Mouse (Mus musculus): ENCODE measurements at regions not wholly inside any gene's neighbourhood (a gene's known extent, or its start where the extent isn't known, plus 50 kb on each side); places are given as distances from the start of the nearest gene placed in this dataset.
A peak's percentile ranks its signal among the peaks of the same experiment; 100 is the strongest.

GRCm38 (mm10) chr12:28380203-28380602 is 172.0 kb downstream of the Dcdc2c start:
- no peak for DNase-seq

DNA sequence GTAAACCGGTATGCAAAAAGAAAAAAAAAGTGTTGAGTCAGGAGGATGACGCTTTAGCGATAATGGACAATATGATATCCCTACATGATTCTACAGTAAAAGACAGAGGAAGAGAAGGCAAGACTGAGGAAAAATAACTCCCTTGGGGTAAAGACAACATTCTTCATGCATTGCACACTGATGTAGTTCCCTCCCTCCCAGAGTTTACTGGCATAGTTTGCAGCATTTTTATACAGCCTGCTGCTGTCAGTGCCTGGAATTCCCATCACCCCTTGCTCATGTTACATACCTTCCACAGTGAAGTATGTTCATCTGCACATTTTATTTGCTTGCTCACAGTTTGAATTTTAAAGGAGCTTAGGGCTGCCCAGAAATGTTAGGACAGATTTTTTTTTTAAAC is 174.2 kb downstream of the Dcdc2c start:
- no peak for DNase-seq

DNA sequence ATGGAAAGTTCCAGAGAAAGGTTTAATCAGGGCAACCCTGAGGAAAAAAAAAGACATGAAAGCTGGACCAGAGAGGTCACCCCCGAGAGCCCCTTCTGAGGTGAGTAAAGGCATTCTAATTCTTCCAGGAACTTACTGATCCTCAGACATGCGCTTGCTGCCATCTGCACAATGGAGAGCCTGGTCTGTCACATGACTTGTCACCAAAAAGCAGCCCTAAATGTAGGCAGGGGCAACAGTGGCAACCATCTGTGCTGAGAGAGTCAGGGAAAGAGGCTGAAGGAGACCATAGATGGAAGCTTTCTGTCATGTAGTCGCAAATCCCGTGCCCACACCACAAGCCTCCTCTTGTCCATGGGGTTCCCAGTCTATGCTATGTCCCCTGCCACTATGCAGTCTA is 174.8 kb downstream of the Dcdc2c start:
- DNase-seq: no peak

DNA sequence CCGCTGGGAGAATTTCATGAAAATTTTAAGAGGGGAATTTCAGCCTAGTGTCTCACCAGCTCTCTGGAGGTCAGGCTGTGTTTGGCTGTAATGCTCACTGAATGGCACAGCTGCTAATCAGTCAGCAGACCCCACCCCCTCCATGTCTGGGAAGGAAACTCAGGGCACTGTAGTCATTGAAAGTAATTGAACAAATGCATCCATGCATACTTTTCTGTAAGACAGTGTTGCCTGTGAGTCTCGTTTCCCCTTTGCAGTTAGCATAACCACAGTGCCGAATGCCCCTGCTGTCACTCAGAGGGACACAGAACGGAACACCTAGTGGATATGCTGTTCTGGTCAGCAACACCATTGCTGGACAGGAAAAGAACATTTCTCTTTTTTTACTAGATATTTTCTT is 175.4 kb downstream of the Dcdc2c start:
- no peak for DNase-seq

- DNase-seq: no peak
Observed at GRCm38 (mm10) chr12:28365304-28365703, 186.9 kb downstream of the Dcdc2c start.

GRCm38 (mm10) chr12:28358737-28359333 is 193.4 kb downstream of the Dcdc2c start:
- DNase-seq: peak; percentile 4

DNA sequence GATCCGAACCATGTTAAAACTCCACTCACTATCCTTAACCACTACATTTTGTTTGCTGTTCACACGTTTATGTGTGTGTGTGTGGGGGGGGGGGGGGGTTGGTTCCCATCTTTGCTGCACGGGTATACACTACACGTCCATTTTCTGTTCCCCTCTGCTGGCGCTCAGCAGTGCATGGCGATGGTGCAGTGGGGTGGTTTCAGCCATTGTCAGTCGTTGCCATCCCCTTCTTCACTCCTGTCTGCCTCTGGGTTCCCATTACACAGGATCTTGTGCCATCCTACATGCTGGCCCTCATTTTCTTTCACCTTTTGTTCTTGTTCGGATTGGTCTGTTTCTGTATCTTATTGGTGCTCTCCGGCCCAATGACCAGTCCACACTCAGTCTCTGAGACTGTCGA is 194.4 kb downstream of the Dcdc2c start:
- DNase-seq: no peak

DNA sequence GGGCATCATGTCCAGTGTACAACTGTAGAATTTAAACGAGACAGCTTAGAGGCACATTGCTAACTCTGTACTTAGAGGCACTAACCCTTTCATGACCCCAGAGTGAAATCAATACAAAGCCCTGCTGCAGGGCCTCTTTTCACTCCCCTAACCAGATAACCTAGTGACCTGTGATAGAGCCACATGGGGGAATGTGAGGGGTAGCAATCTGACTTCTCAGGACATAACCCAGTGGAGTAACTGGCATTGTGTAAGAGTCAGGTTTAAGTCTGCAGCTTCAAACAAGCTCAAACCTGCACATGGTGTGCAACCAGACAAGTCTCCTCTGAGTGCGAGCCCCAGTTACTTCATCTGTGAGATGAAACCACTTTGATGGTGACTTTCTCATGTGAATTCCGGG is 199.1 kb downstream of the Dcdc2c start:
- no peak for DNase-seq

DNA sequence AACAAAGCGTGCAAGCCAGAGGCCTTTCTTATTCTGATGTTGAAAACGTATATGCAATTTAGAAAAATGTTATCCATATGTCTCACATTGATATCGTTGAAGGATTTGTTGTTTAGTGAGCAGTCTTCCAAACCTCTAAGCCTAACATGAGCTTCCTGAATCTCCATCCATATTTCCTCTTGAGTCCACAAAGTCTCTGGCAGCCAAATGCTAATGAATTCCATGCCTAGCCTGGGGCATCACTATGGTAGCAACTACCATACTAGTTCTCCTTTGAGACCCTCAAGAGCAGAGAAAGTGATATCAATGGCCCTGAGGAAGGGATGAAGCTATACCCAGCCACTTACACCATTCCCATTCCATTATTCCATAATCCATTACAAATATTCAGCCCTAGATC is 199.6 kb downstream of the Dcdc2c start:
- DNase-seq: no peak

- no peak for DNase-seq
Observed at GRCm38 (mm10) chr12:28342735-28343134, 209.5 kb downstream of the Dcdc2c start.

DNA sequence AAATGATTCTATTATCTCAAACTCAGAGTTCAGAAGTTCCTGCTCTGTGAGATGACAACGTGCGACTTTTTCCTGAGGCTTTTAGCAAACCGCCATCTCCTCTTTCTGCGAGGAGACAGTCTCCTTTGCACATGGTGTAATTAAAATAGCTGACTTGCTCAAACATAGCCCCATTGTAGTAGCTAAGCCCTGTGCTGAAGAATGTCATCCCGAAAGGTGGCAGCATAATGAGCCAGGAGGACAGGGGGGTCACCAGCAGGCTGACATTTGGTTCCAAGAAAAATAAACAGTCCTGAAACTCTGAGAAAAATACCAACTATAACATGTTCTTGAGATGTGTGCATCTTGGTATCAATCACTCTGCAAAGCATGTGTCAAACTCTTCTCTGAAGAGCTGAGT is 219.6 kb downstream of the Dcdc2c start:
- DNase-seq: no peak

GRCm38 (mm10) chr12:28331843-28332242 is 220.4 kb downstream of the Dcdc2c start:
- DNase-seq: no peak

DNA sequence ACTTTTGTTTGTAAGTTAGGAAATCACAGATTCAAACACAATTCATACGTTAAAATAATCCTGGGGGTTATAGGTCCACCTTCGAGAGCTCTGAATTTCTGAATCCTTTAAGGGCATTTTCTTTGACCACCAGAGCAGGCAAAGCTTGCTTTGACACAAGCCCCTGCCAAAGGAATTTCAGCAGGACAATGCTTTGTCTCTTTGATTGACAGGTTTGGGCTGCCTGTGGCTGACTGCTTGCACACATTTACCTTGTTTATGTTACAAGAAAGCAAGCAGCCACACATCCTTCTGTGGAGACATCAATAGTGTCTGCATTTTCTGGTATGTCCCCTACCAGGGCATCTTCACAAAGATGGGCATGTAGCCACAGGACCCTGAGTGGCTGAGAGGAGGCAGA is 228.5 kb downstream of the Dcdc2c start:
- no peak for DNase-seq

DNA sequence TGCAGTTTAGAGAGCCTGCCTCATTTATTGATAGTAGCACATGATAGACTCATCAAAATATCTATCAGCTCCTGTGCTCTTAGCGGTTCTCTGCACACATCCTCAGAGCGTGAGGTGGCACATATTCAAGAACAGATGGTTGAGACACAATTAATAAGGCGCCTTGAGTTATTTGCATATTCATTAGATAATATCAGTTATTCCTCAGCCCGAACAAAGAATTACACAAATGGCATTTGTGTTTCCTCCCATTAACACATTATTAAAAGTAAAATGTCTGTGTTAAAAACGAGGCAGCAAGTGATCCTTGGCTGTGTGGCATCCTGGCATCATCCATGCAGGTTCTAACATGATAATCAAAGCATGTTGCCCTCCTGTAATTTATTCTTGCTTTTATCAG is 243.0 kb downstream of the Dcdc2c start:
- DNase-seq: no peak

DNA sequence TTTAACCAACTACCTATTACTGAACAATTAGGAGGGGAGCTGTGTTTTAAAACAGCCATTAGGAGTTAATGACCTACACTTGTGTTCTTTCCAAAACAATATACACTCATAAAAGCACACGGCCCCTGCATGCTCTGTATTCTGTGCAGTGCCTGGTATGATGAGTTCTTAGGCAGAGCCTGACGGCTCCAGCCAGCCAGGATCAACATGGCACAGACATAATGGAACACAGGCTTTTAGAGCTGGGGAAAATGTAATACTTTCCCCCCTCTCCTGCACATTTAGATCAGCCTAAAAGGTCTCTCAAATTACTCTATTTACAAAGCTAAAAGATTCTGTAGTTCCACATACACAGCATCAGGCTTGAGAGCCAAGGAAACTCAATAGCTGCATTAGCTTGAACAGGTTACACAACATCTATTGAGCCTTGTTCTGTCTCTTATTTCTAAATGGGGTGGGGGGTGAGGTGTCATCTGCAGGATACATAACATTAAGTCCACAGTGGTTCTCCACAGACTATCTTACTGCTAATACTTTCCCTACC is 250.1 kb downstream of the Dcdc2c start:
- DNase-seq: no peak

GRCm38 (mm10) chr12:28288376-28288896 is 263.8 kb downstream of the Dcdc2c start:
- DNase-seq: no peak

DNA sequence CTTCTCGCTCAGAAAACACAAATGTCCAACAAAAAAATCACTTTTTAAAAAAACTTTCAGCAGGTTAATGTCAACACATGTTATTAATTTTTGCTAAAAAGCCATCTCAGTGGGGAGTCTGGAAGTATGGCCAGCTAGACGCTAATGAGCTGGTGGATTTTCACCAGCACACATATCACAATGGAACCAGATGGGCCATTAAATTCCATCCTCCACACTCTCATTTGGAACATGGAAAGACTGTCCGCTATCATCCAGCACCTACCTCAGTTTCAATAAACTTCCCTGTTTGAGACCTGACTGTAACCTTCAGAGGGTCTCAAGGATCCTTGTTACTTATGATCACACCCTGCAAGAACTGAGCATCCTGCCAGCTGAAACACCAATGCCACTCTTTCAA is 296.7 kb downstream of the Dcdc2c start:
- DNase-seq: no peak

GRCm38 (mm10) chr12:28250526-28250925 is 301.7 kb downstream of the Dcdc2c start:
- DNase-seq: no peak

- peak; percentile 1 for DNase-seq
Observed at GRCm38 (mm10) chr12:28248749-28249148, 303.4 kb downstream of the Dcdc2c start.

DNA sequence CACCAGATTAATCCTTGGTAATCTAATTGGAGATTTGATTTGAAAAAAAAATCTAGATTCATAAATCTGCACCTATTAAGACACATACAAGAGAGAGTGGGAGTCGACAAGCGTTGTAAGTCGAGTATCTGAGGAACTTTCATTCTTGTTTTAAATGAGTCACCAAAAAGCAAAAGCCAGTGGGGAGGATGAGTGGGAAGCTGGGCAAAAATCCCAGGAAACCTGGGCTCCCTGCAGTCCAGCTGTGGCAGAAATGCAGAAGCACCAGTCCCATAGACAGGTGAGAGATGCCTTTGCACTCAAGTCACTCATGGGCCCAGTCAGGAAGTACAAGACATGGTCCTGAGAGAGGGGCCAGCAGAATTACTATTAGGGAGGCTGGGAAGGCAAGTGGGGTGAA is 303.9 kb downstream of the Dcdc2c start:
- DNase-seq: no peak

DNA sequence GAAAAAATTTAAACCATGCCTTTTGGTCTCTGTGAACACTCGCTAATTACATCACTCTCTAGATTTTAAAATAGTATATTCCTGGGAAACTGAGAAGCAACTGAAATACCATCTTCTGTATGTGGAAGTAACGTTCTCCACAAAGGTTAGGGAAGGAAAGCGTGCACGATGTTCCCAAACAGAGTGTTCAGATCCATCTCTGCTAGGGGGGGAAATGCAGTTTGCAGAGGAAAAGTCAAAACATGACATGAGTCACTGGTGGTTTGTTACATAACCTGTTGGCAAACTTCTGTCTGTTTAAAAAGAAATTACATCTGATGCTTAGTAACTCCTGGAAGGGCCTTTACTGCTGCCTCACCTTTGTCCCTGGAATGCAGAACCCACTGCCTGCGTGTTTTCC is 314.2 kb downstream of the Dcdc2c start:
- no peak for DNase-seq

GRCm38 (mm10) chr12:28237041-28237440 is 315.2 kb downstream of the Dcdc2c start:
- DNase-seq: no peak

DNA sequence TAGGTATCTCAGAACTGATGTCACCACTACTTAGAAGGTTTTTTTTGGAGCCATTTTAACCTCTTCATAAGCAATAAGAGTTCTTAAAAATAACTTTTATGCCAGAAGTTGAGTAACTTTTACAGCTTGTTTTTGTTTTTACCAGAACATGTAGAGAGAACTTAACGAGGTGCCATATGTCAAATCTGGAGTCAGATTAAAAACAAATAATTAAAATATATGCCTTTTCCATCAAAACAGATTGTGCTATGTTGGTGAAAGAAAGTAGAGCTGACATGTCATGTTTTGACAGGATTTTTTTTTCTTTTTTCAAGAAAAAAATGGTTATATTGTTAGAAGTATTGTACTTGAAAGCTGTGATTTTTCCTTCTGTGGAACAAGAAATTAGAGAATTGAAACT is 349.4 kb downstream of the Dcdc2c start:
- DNase-seq: no peak

DNA sequence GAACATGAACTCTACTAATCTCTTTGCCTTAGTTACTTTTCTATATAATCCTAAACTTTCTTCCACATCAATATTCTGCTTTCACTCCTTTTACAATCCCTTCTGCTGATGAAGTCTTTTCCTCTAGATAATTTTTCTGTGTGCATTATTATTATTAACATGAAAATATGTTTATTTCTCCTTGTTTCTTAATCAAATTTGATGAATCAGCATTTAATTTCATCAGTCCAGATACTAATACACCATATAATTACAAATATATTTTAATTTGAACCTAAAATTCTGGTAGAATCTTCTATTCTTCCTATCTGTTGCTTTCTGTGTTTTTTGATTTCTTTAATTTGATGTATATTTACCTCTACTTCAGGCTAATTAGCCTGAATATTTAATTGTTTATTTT is 365.5 kb downstream of the Dcdc2c start:
- no peak for DNase-seq

GRCm38 (mm10) chr12:28181265-28181664 is 370.9 kb downstream of the Dcdc2c start:
- no peak for DNase-seq
